Comparison of ENCODE assay signal across 8 mouse cellular contexts in genomic region chr3:58372066-58372904, GRCm38 (mm10). TPM values are rescaled to one million over a fixed set of nuclear protein-coding genes. Genes with fewer than 3 reads are reported as not detected.
DNase-seq lines count a peak whose midpoint lies in the region; ATAC-seq and TF ChIP-seq lines count a peak whose summit lies in the region.

No protein-coding gene starts in this region.

- WGBS in embryonic facial prominence, embryonic 10.5 days: 9% methylated on average over 9 of the region's 9 CpGs
- WGBS in kidney, adult 2 months: 8% methylated on average over 9 of the region's 9 CpGs
- 5% methylated on average over 9 of the region's 9 CpGs for WGBS in limb, embryonic 13.5 days
- 8% methylated on average over 9 of the region's 9 CpGs for WGBS in midbrain, embryonic 15.5 days

- H3K9ac ChIP-seq in limb, embryonic 13.5 days: no peak overlapping the region; the same call in 1 of the 2 replicates
- H3K9ac ChIP-seq in midbrain, embryonic 15.5 days: 0 out of 2 replicates have a peak overlapping the region, but pooled peaks have one; percentile 8

- peak; percentile 60 to 67 for DNase-seq in adrenal gland, postnatal 36 days
- DNase-seq in embryonic facial prominence, embryonic 10.5 days (ENCODE audit: low spot score): peak; percentile 35
- DNase-seq in heart, adult 9 months (ENCODE audit: low spot score in 2 of 2): peak; percentile 91 to 93
- DNase-seq in kidney, adult 2 months: peak; percentile 89

- no peak overlapping the region for H3K27ac ChIP-seq in embryonic facial prominence, embryonic 10.5 days (replicated peaks)
- peak overlapping the region; percentile 33 for H3K27ac ChIP-seq in kidney, adult 2 months (ENCODE audit: insufficient read depth, low read depth, low read length)
- H3K27ac ChIP-seq in limb, embryonic 13.5 days: peak overlapping the region; percentile 56; the same call in 1 of the 2 replicates
- H3K27ac ChIP-seq in midbrain, embryonic 15.5 days: no peak overlapping the region

- peak overlapping the region; percentile 48 for H3K4me2 ChIP-seq in limb, embryonic 13.5 days (replicated peaks)
- H3K4me2 ChIP-seq in midbrain, embryonic 15.5 days: peak overlapping the region; percentile 44

- no peak for TF ChIP-seq CTCF in kidney, adult 2 months (conservative IDR thresholded peaks at IDR 0.05; ENCODE audit: insufficient read depth, insufficient read length, low read depth, low read length)

- no peak for TF ChIP-seq POLR2A in kidney, adult 2 months (IDR thresholded peaks at IDR 0.05; ENCODE audit: low read depth, low read length)

- H3K4me1 ChIP-seq in embryonic facial prominence, embryonic 10.5 days: peaks cover 17% of the 10 kb centered on the region
- H3K4me1 ChIP-seq in kidney, adult 2 months (ENCODE audit: control insufficient read depth, insufficient read depth, low read length): peaks cover 5% of the 10 kb centered on the region; the same call in 1 of the 2 replicates
- H3K4me1 ChIP-seq in limb, embryonic 13.5 days: peaks cover 30% of the 10 kb centered on the region
- peaks cover 14% of the 10 kb centered on the region; the same call in 1 of the 2 replicates for H3K4me1 ChIP-seq in midbrain, embryonic 15.5 days

- H3K27me3 ChIP-seq in embryonic facial prominence, embryonic 10.5 days (replicated peaks; ENCODE audit: low read depth, poor library complexity, severe bottlenecking): 0 out of 2 replicates have a peak, but pooled peaks cover 10% of the 10 kb centered on the region
- H3K27me3 ChIP-seq in kidney, adult 2 months (replicated peaks; ENCODE audit: control insufficient read depth, insufficient read depth, low read length): no peaks in the 10 kb centered on the region
- no peaks in the 10 kb centered on the region for H3K27me3 ChIP-seq in limb, embryonic 13.5 days
- H3K27me3 ChIP-seq in midbrain, embryonic 15.5 days (replicated peaks): no peaks in the 10 kb centered on the region

- H3K4me3 ChIP-seq in embryonic facial prominence, embryonic 10.5 days: peak overlapping the region; percentile 39
- peak overlapping the region; percentile 27; the same call in 1 of the 2 replicates for H3K4me3 ChIP-seq in kidney, adult 2 months (ENCODE audit: insufficient read depth, low read depth, low read length)
- H3K4me3 ChIP-seq in limb, embryonic 13.5 days: peak overlapping the region; percentile 3; the same call in 1 of the 2 replicates
- peak overlapping the region; percentile 7 for H3K4me3 ChIP-seq in midbrain, embryonic 15.5 days

- ATAC-seq in limb, embryonic 13.5 days (ENCODE audit: low FRiP score, low read depth): peak; percentile 91
- ATAC-seq in midbrain, embryonic 15.5 days (replicated peaks): peak; percentile 94
- no peak for ATAC-seq in megakaryocyte-erythroid progenitor cell, adult 5-6 weeks (replicated peaks; ENCODE audit: low FRiP score, low TSS enrichment, poor library complexity, severe bottlenecking)
- no peak for ATAC-seq in activated CD4-positive, CD25-positive, alpha-beta regulatory T cell, adult 4 months

- no peaks in the 10 kb centered on the region for H3K9me3 ChIP-seq in embryonic facial prominence, embryonic 10.5 days
- no peaks in the 10 kb centered on the region for H3K9me3 ChIP-seq in limb, embryonic 13.5 days
- no peaks in the 10 kb centered on the region for H3K9me3 ChIP-seq in midbrain, embryonic 15.5 days

- H3K36me3 ChIP-seq in embryonic facial prominence, embryonic 10.5 days (replicated peaks): no peaks in the 10 kb centered on the region
- no peaks in the 10 kb centered on the region for H3K36me3 ChIP-seq in kidney, adult 2 months (ENCODE audit: control insufficient read depth, insufficient read depth, low read length)
- no peaks in the 10 kb centered on the region for H3K36me3 ChIP-seq in limb, embryonic 13.5 days
- H3K36me3 ChIP-seq in midbrain, embryonic 15.5 days (replicated peaks): no peaks in the 10 kb centered on the region

RNA-seq across cellular contexts. Expression of gene Tsc22d2, which starts 42.2 kb away (rescaled TPM):
- total RNA-seq in adrenal gland, postnatal 36 days (2021): 10 to 100 TPM; 33.9 to 37.1 TPM
- 7.5 and 9.5 TPM in 2 replicates for polyA plus RNA-seq in embryonic facial prominence, embryonic 10.5 days (2016; fragmentation: Nextera tagmentation; extraction: Ambion mirVana)
- 8.4 and 11.3 TPM in 2 replicates for polyA plus RNA-seq in kidney, adult 2 months (2012; rRNA removed)
- polyA plus RNA-seq in limb, embryonic 13.5 days (2015; fragmentation: Nextera tagmentation; extraction: Ambion mirVana): 11.3 and 12.2 TPM in 2 replicates
- polyA plus RNA-seq in midbrain, embryonic 15.5 days (2015; fragmentation: Nextera tagmentation; extraction: Ambion mirVana): 9.5 and 9.6 TPM in 2 replicates
- total RNA-seq in megakaryocyte-erythroid progenitor cell, adult 5-6 weeks (2014; fragmentation: Nextera tagmentation): 12.9 and 21.5 TPM in 2 replicates
- 17.5 and 25.4 TPM in 2 replicates for total RNA-seq in megakaryocyte-erythroid progenitor cell, adult 5-6 weeks (2017)
- 10 to 100 TPM in 1 of 2 experiments, 1 to 10 TPM in 1; 7.4 to 15.1 TPM for polyA plus RNA-seq in activated CD4-positive, CD25-positive, alpha-beta regulatory T cell, adult 4 months (2017; shearing (Covaris generic))

Comparison
In these comparisons a context has a peak if more than half of its experiments do, and no peak if none do; other contexts are left out.
1. DNase-seq: peak in every context shown above with its lines; median percentile 92 in heart, adult 9 months; 89 in kidney, adult 2 months; 64 in adrenal gland, postnatal 36 days; 35 in embryonic facial prominence, embryonic 10.5 days.
2. H3K27ac ChIP-seq: peak in kidney, adult 2 months (single experiment) and limb, embryonic 13.5 days (single experiment); none in embryonic facial prominence, embryonic 10.5 days (single experiment) and midbrain, embryonic 15.5 days (single experiment).
3. ATAC-seq: peak in limb, embryonic 13.5 days (single experiment) and midbrain, embryonic 15.5 days (single experiment); none in megakaryocyte-erythroid progenitor cell, adult 5-6 weeks (single experiment) and activated CD4-positive, CD25-positive, alpha-beta regulatory T cell, adult 4 months (single experiment).
4. Peak in every context shown above with its lines, with median percentiles within 50 percentile points of each other: H3K4me3 ChIP-seq.